Mouse (Mus musculus) layer of hippocampus, adult 6 months (tissue): ENCODE results near the gene Olfr1366. TPM values are rescaled to one million over a fixed set of nuclear protein-coding genes. Genes with fewer than 3 reads are reported as not detected.

ENCODE experiments used
- long read RNA-seq, 2 experiments: library from polyadenylated mRNA; unstranded; transcript quantifications; one replicate each; pipeline ENCODE4 v2.0.0; 2019 to 2020
- polyA plus RNA-seq: library from polyadenylated mRNA; unstranded; fragments of <200 nt; fragmentation: Nextera tagmentation; gene quantifications from 2 replicates; pipeline ENCODE4 v1.2.3, GENCODE M21; 2021

Gene Olfr1366
- 0.10 TPM in 1 of 2 replicates, not detected in the other for polyA plus RNA-seq
- long read RNA-seq, experiment 1, result 0 reads
- long read RNA-seq, experiment 2, result 0 reads

GRCm38 (mm10) chr13:21542708-21543107, at the start of gene Olfr1366:
Gene Olfr1366, minus strand, starts transcription at chr13:21542808.

GRCm38 (mm10) chr13:21581659-21582058, 39.1 kb upstream of the Olfr1366 start, which contains the start of gene Olfr1364:
Gene Olfr1364, minus strand, starts transcription at chr13:21581759.

DNA sequence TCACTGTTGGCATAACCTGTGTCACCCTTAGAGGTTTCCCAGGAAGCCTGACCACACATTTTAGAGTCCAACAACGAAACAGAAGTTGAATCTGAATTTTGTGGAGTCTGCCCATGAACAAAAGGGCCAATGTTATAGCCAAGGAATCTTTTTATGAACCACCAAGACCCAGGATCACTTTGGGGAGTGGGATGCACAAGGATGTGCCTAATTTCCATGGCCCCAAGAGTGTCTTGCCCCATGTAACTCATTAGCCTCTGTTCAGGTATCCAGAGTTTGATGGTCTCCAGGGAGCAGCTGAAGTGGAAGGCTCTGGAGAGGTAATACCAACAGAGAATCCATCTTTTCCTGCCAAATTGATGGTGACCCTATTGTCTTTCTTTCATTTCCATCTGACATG, 17.2 kb upstream of the Olfr1366 start, which contains the start of gene Olfr1535:
Gene Olfr1535 (minus strand): TSS at position 101 of the 400 bp plus-strand sequence.

GRCm38 (mm10) chr13:21530781-21531201, 11.8 kb downstream of the Olfr1366 start, which contains the start of gene Zkscan8:
Gene Zkscan8, minus strand, starts transcription at chr13:21531120.

GRCm38 (mm10) chr13:21501182-21501581, 41.4 kb downstream of the Olfr1366 start, which contains the start of gene Gm11273:
Gene Gm11273, minus strand, starts transcription at chr13:21501418.

DNA sequence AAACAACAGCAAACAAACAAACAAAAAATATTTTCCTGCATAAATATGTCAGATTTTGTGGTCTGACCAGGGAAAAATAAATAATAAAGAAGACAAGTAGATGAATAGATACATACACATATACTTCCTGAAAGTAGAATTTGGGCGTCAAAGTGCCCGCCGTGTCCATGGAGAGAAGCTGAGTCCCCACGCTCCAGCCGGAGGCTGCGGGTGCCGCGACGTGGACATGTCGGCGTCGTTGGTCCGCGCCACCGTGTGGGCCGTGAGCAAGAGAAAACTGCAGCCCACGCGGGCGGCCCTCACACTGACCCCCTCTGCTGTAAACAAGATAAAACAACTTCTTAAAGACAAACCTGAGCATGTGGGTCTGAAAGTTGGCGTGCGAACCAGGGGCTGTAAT, 47.5 kb downstream of the Olfr1366 start, which contains the start of gene AK157302:
Gene AK157302 (plus strand): TSS at position 144 of the 400 bp plus-strand sequence.

Other genes with a start within 250 kb of the Olfr1366 start
- gene Gpx6, start 230.7 kb downstream of the Olfr1366 start, polyA plus RNA-seq, result not detected in 2 replicates
- not detected in 2 replicates for gene Olfr1367, start 195.9 kb downstream of the Olfr1366 start, polyA plus RNA-seq
- 5.1 and 5.6 TPM in 2 replicates for gene Zscan12, start 180.0 kb downstream of the Olfr1366 start, polyA plus RNA-seq
- 11.7 and 13.0 TPM in 2 replicates for gene Zkscan3, start 140.1 kb downstream of the Olfr1366 start, polyA plus RNA-seq
- gene Pgbd1, start 101.8 kb downstream of the Olfr1366 start, polyA plus RNA-seq, result 0.99 and 1.1 TPM in 2 replicates
- 39.6 and 60.7 TPM in 2 replicates for gene Zscan26, start 89.1 kb downstream of the Olfr1366 start, polyA plus RNA-seq
- gene Nkapl, start 74.3 kb downstream of the Olfr1366 start, polyA plus RNA-seq, result 1.4 and 1.6 TPM in 2 replicates
- gene Zkscan4, start 63.9 kb downstream of the Olfr1366 start, polyA plus RNA-seq, result 3.1 and 3.3 TPM in 2 replicates
- 1.8 TPM in 1 of 2 replicates, not detected in the other for gene Gm10065, start 63.4 kb downstream of the Olfr1366 start, polyA plus RNA-seq
- gene AK157302, start 47.6 kb downstream of the Olfr1366 start, polyA plus RNA-seq, result 1.8 and 2.1 TPM in 2 replicates
- gene Gm11273, start 41.4 kb downstream of the Olfr1366 start, polyA plus RNA-seq, result 13.0 and 13.4 TPM in 2 replicates
- gene Zkscan8, start 11.7 kb downstream of the Olfr1366 start, polyA plus RNA-seq, result 1.6 and 2.7 TPM in 2 replicates
- gene Olfr1535, start 17.1 kb upstream of the Olfr1366 start, polyA plus RNA-seq, result 0.06 TPM in 1 of 2 replicates, not detected in the other
- not detected in 2 replicates for gene Olfr1364, start 39.0 kb upstream of the Olfr1366 start, polyA plus RNA-seq
- not detected in 2 replicates for gene Olfr1362, start 71.2 kb upstream of the Olfr1366 start, polyA plus RNA-seq
- not detected in 2 replicates for gene Olfr11, start 99.7 kb upstream of the Olfr1366 start, polyA plus RNA-seq
- gene Olfr1361, start 120.6 kb upstream of the Olfr1366 start, polyA plus RNA-seq, result not detected in 2 replicates
- not detected in 2 replicates for gene Olfr1360, start 134.6 kb upstream of the Olfr1366 start, polyA plus RNA-seq
- gene Olfr1359, start 155.3 kb upstream of the Olfr1366 start, polyA plus RNA-seq, result not detected in 2 replicates
- gene Hist1h2bl, start 173.3 kb upstream of the Olfr1366 start, polyA plus RNA-seq, result 0.80 and 1.4 TPM in 2 replicates
- gene Hist1h2ai, start 173.6 kb upstream of the Olfr1366 start, polyA plus RNA-seq, result 1.4 TPM in 1 of 2 replicates, not detected in the other
- not detected in 2 replicates for gene Hist1h3h, start 174.9 kb upstream of the Olfr1366 start, polyA plus RNA-seq
- 0.44 TPM in 1 of 2 replicates, not detected in the other for gene Hist1h2bm, start 179.2 kb upstream of the Olfr1366 start, polyA plus RNA-seq
- 1.3 and 2.3 TPM in 2 replicates for gene Hist1h4j, start 192.3 kb upstream of the Olfr1366 start, polyA plus RNA-seq
- gene Hist1h4k, start 207.7 kb upstream of the Olfr1366 start, polyA plus RNA-seq, result 3.9 and 4.5 TPM in 2 replicates
- gene Hist1h2ak, start 211.0 kb upstream of the Olfr1366 start, polyA plus RNA-seq, result 1.2 TPM in 1 of 2 replicates, not detected in the other
- 1.3 and 2.1 TPM in 2 replicates for gene Hist1h2bn, start 211.3 kb upstream of the Olfr1366 start, polyA plus RNA-seq
- 0.41 and 1.0 TPM in 2 replicates for gene Hist1h1b, start 237.8 kb upstream of the Olfr1366 start, polyA plus RNA-seq
- 1.8 and 4.4 TPM in 2 replicates for gene Hist1h3i, start 240.6 kb upstream of the Olfr1366 start, polyA plus RNA-seq
- not detected in 2 replicates for gene Hist1h2an, start 244.4 kb upstream of the Olfr1366 start, polyA plus RNA-seq
- not detected in 2 replicates for gene Hist1h2bp, start 244.7 kb upstream of the Olfr1366 start, polyA plus RNA-seq